Mouse (Mus musculus) heart, adult 9 months (tissue): Measurements from ENCODE around the gene Tbc1d30.

Experiments
- DNase-seq, 2 experiments: peaks; one replicate each; pipeline ENCODE4 v3.0.0; 2022; ENCODE audit warnings: low spot score in 2 of 2

Gene Tbc1d30

GRCm38 (mm10) chr10:121314186-121314585 is 36.9 kb downstream of the Tbc1d30 start:
- DNase-seq = no peak

GRCm38 (mm10) chr10:121313049-121313448 is 38.0 kb downstream of the Tbc1d30 start:
- DNase-seq = no peak

- peak; percentile 45 to 58 for DNase-seq
Measured at GRCm38 (mm10) chr10:121310511-121311221, 40.4 kb downstream of the Tbc1d30 start.

GRCm38 (mm10) chr10:121309801-121310510 is 41.1 kb downstream of the Tbc1d30 start:
- no peak for DNase-seq

GRCm38 (mm10) chr10:121309123-121309655 is 41.9 kb downstream of the Tbc1d30 start:
- no peak for DNase-seq

- DNase-seq = peak; percentile 21 to 25
Measured at GRCm38 (mm10) chr10:121305441-121305840, 45.6 kb downstream of the Tbc1d30 start.

GRCm38 (mm10) chr10:121303559-121303958 is 47.5 kb downstream of the Tbc1d30 start:
- DNase-seq = no peak

GRCm38 (mm10) chr10:121301868-121302267 is 49.2 kb downstream of the Tbc1d30 start:
- DNase-seq = no peak

- DNase-seq = no peak
Measured at GRCm38 (mm10) chr10:121300659-121301058, 50.4 kb downstream of the Tbc1d30 start.

- DNase-seq = peak; percentile 23 to 44
Measured at GRCm38 (mm10) chr10:121297054-121297701, 53.9 kb downstream of the Tbc1d30 start.

- DNase-seq = no peak
Measured at GRCm38 (mm10) chr10:121294471-121294870, 56.6 kb downstream of the Tbc1d30 start.

- no peak for DNase-seq
Measured at GRCm38 (mm10) chr10:121293829-121294228, 57.2 kb downstream of the Tbc1d30 start.

GRCm38 (mm10) chr10:121291272-121291917 is 59.7 kb downstream of the Tbc1d30 start:
- no peak for DNase-seq

GRCm38 (mm10) chr10:121290682-121291078 is 60.4 kb downstream of the Tbc1d30 start:
- DNase-seq = no peak

- DNase-seq = no peak
Measured at GRCm38 (mm10) chr10:121289970-121290681, 61.0 kb downstream of the Tbc1d30 start.

GRCm38 (mm10) chr10:121282926-121283325 is 68.2 kb downstream of the Tbc1d30 start:
- DNase-seq = no peak

GRCm38 (mm10) chr10:121282436-121282835 is 68.6 kb downstream of the Tbc1d30 start:
- no peak for DNase-seq

GRCm38 (mm10) chr10:121280943-121281342 is 70.1 kb downstream of the Tbc1d30 start:
- no peak for DNase-seq

GRCm38 (mm10) chr10:121277022-121277471 is 74.0 kb downstream of the Tbc1d30 start:
- DNase-seq = no peak

- DNase-seq = no peak
Measured at GRCm38 (mm10) chr10:121274964-121275363, 76.1 kb downstream of the Tbc1d30 start.

GRCm38 (mm10) chr10:121271002-121271401 is 80.1 kb downstream of the Tbc1d30 start:
- no peak for DNase-seq
